Mouse (Mus musculus): ENCODE measurements around the gene Rpusd4.

Rpusd4 gene

GRCm38 (mm10) chr9:35267146-35267975 is at the start of gene Rpusd4, which contains the start of gene Fam118b:
Rpusd4 (plus strand) TSS chr9:35267865.
Fam118b (minus strand) TSS chr9:35267805.
- DNase-seq (ENCODE audit: low spot score), result peak; percentile 93

GRCm38 (mm10) chr9:35217963-35218362 is 49.7 kb upstream of the Rpusd4 start:
- DNase-seq (ENCODE audit: low spot score), result no peak

GRCm38 (mm10) chr9:35223466-35223865 is 44.2 kb upstream of the Rpusd4 start:
- DNase-seq (ENCODE audit: low spot score), result no peak

GRCm38 (mm10) chr9:35228671-35229070 is 39.0 kb upstream of the Rpusd4 start:
- DNase-seq (ENCODE audit: low spot score), result no peak

GRCm38 (mm10) chr9:35235996-35236395 is 31.7 kb upstream of the Rpusd4 start:
- DNase-seq (ENCODE audit: low spot score), result no peak

- DNase-seq (ENCODE audit: low spot score), result no peak
Observed at GRCm38 (mm10) chr9:35238371-35238770, 29.3 kb upstream of the Rpusd4 start.

- DNase-seq (ENCODE audit: low spot score), result no peak
Observed at GRCm38 (mm10) chr9:35238915-35239571, 28.6 kb upstream of the Rpusd4 start.

- DNase-seq (ENCODE audit: low spot score), result no peak
Observed at GRCm38 (mm10) chr9:35239734-35240133, 27.9 kb upstream of the Rpusd4 start.

GRCm38 (mm10) chr9:35247405-35247804 is 20.3 kb upstream of the Rpusd4 start:
- DNase-seq (ENCODE audit: low spot score), result no peak

GRCm38 (mm10) chr9:35249476-35249875 is 18.2 kb upstream of the Rpusd4 start:
- no peak for DNase-seq (ENCODE audit: low spot score)

GRCm38 (mm10) chr9:35257365-35257764 is 10.3 kb upstream of the Rpusd4 start:
- DNase-seq (ENCODE audit: low spot score), result no peak

- no peak for DNase-seq (ENCODE audit: low spot score)
Observed at GRCm38 (mm10) chr9:35262418-35262817, 5.2 kb upstream of the Rpusd4 start.

- DNase-seq (ENCODE audit: low spot score), result no peak
Observed at GRCm38 (mm10) chr9:35263431-35263830, 4.2 kb upstream of the Rpusd4 start.

- DNase-seq (ENCODE audit: low spot score), result no peak
Observed at GRCm38 (mm10) chr9:35264509-35264908, 3.2 kb upstream of the Rpusd4 start.

- peak; percentile 32 for DNase-seq (ENCODE audit: low spot score)
Observed at GRCm38 (mm10) chr9:35267976-35268715, 481 bp downstream of the Rpusd4 start.

- no peak for DNase-seq (ENCODE audit: low spot score)
Observed at GRCm38 (mm10) chr9:35277855-35278365, 10.2 kb downstream of the Rpusd4 start.

GRCm38 (mm10) chr9:35278451-35278850 is 10.8 kb downstream of the Rpusd4 start:
- no peak for DNase-seq (ENCODE audit: low spot score)

GRCm38 (mm10) chr9:35282006-35282850 is 14.6 kb downstream of the Rpusd4 start:
- DNase-seq (ENCODE audit: low spot score), result peak; percentile 62

GRCm38 (mm10) chr9:35282851-35283200 is 15.2 kb downstream of the Rpusd4 start:
- DNase-seq (ENCODE audit: low spot score), result no peak

GRCm38 (mm10) chr9:35283415-35284069 is 15.9 kb downstream of the Rpusd4 start:
- DNase-seq (ENCODE audit: low spot score), result no peak

- no peak for DNase-seq (ENCODE audit: low spot score)
Observed at GRCm38 (mm10) chr9:35284351-35284750, 16.7 kb downstream of the Rpusd4 start.
